Comparison of ENCODE assay signal across 9 mouse cellular contexts in genomic region chr3:58689105-58689504, GRCm38 (mm10). TPM values are rescaled to one million over a fixed set of nuclear protein-coding genes. Genes with fewer than 3 reads are reported as not detected.
DNase-seq lines count a peak whose midpoint lies in the region; ATAC-seq and TF ChIP-seq lines count a peak whose summit lies in the region.
"Had no signal": no experiment of that assay in that cellular context is flagged by ENCODE, and none has a peak within 500 bp of the region (broad histone marks: within the 10 kb centered on the region; RNA-seq: fewer than 3 reads in every experiment).

No protein-coding gene starts in this region.

- TF ChIP-seq EP300 in CH12.LX (IDR thresholded peaks at IDR 0.05; ENCODE audit: low read length): no peak

- H3K36me3 ChIP-seq in intestine, embryonic 14.5 days (ENCODE audit: control insufficient read depth, insufficient read depth, low read length): no peaks in the 10 kb centered on the region
- no peaks in the 10 kb centered on the region for H3K36me3 ChIP-seq in intestine, embryonic 16.5 days (ENCODE audit: control insufficient read depth, insufficient read depth, low read length)
- H3K36me3 ChIP-seq in CH12.LX (replicated peaks in 1 of 2; ENCODE audit: control insufficient read depth in 1 of 2, insufficient read depth in 1 of 2, low read length in 1 of 2): peaks cover 35 to 52% of the 10 kb centered on the region in 2 experiments
- no peaks in the 10 kb centered on the region for H3K36me3 ChIP-seq in liver, embryonic 13.5 days

- no peaks in the 10 kb centered on the region for H3K9me3 ChIP-seq in intestine, embryonic 14.5 days (ENCODE audit: control insufficient read depth, low read length)
- no peaks in the 10 kb centered on the region for H3K9me3 ChIP-seq in intestine, embryonic 16.5 days (ENCODE audit: control insufficient read depth, low read length)
- no peaks in the 10 kb centered on the region for H3K9me3 ChIP-seq in CH12.LX (replicated peaks; ENCODE audit: low read length)
- H3K9me3 ChIP-seq in liver, embryonic 13.5 days (replicated peaks): no peaks in the 10 kb centered on the region

- H3K4me3 ChIP-seq in intestine, embryonic 14.5 days (ENCODE audit: low read depth, low read length): no peak overlapping the region
- H3K4me3 ChIP-seq in intestine, embryonic 16.5 days (ENCODE audit: low read length): no peak overlapping the region
- peak overlapping the region; percentile 75 to 98 (median 85) for H3K4me3 ChIP-seq in CH12.LX (replicated peaks in 1 of 3; ENCODE audit: low read depth in 2 of 3, low read length in 2 of 3, poor library complexity in 1 of 3)
- no peak overlapping the region for H3K4me3 ChIP-seq in liver, embryonic 13.5 days (replicated peaks)

- dilution Hi-C loops in CH12.LX (cut with MboI; ENCODE audit: extremely low pct_ligation_motif_present, extremely low pct_unique_long_range_greater_than_20kb, low sequenced_read_pairs): no loop called here

- no peak overlapping the region for H3K9ac ChIP-seq in intestine, embryonic 14.5 days (ENCODE audit: low read length)
- no peak overlapping the region for H3K9ac ChIP-seq in intestine, embryonic 16.5 days (ENCODE audit: low read depth, low read length)
- peak overlapping the region; percentile 92 for H3K9ac ChIP-seq in CH12.LX (ENCODE audit: insufficient read depth, low read depth)
- no peak overlapping the region for H3K9ac ChIP-seq in liver, embryonic 13.5 days

- no peak for TF ChIP-seq POLR2A in CH12.LX (IDR thresholded peaks at IDR 0.05; ENCODE audit: low read depth, low read length)

- TF ChIP-seq RAD21 in CH12.LX (IDR thresholded peaks at IDR 0.05; ENCODE audit: low read depth, low read length): no peak

- no peak overlapping the region for H3K27ac ChIP-seq in intestine, embryonic 14.5 days (ENCODE audit: low read depth)
- H3K27ac ChIP-seq in intestine, embryonic 16.5 days (ENCODE audit: low read length): no peak overlapping the region
- peak overlapping the region; percentile 60; the same call in 1 of the 2 replicates for H3K27ac ChIP-seq in CH12.LX (ENCODE audit: insufficient read depth, low read depth)
- H3K27ac ChIP-seq in liver, embryonic 13.5 days: no peak overlapping the region

- 76% methylated on average over 7 of the region's 7 CpGs for WGBS in intestine, embryonic 14.5 days
- 77% methylated on average over 7 of the region's 7 CpGs for WGBS in intestine, embryonic 16.5 days
- WGBS in liver, embryonic 13.5 days (ENCODE audit: insufficient replicate concordance): 76% methylated on average over 7 of the region's 7 CpGs

- H3K27me3 ChIP-seq in intestine, embryonic 14.5 days (replicated peaks; ENCODE audit: control insufficient read depth, insufficient read depth, low read length): 0 out of 2 replicates have a peak, but pooled peaks cover 4% of the 10 kb centered on the region
- no peaks in the 10 kb centered on the region for H3K27me3 ChIP-seq in intestine, embryonic 16.5 days (replicated peaks; ENCODE audit: control insufficient read depth, insufficient read depth, low read length)
- H3K27me3 ChIP-seq in CH12.LX (replicated peaks): no peaks in the 10 kb centered on the region
- peaks cover 27% of the 10 kb centered on the region for H3K27me3 ChIP-seq in liver, embryonic 13.5 days

- in situ Hi-C loops in CH12.LX (cut with MboI; ENCODE audit: low pct_ligation_motif_present, low pct_unique_long_range_greater_than_20kb, low sequenced_read_pairs): loop anchor here (25.0 kb wide), 1 partner anchor 277 kb away; the partner anchor contains the start of gene Tsc22d2

- peak; percentile 39 for DNase-seq in intestine, embryonic 14.5 days (ENCODE audit: low spot score)
- DNase-seq in CH12.LX (ENCODE audit: extremely low read depth): no peak
- DNase-seq in MEL-GATA-1-ER (ENCODE audit: extremely low read depth, low read depth): peak; percentile 41
- no peak for DNase-seq in liver, embryonic 13.5 days
- no peak for DNase-seq in urinary bladder, postnatal 36 days (ENCODE audit: low spot score in 2 of 2)
- no peak for DNase-seq in cerebellum, postnatal 4 days (ENCODE audit: low spot score in 2 of 2)
- DNase-seq: lung, postnatal 14 days had no signal

- H3K79me2 ChIP-seq in CH12.LX (replicated peaks; ENCODE audit: control insufficient read depth, extremely low read depth, insufficient read depth, poor library complexity, severe bottlenecking): peaks cover 90% of the 10 kb centered on the region

- H3K4me2 ChIP-seq in intestine, embryonic 14.5 days (ENCODE audit: low read length): no peak overlapping the region
- H3K4me2 ChIP-seq in intestine, embryonic 16.5 days (ENCODE audit: low read depth, low read length): no peak overlapping the region
- H3K4me2 ChIP-seq in CH12.LX (ENCODE audit: insufficient read depth, low read depth, poor library complexity, severe bottlenecking): peak overlapping the region; percentile 51
- peak overlapping the region; percentile 31 for H3K4me2 ChIP-seq in liver, embryonic 13.5 days

- ATAC-seq in intestine, embryonic 14.5 days (replicated peaks; ENCODE audit: low FRiP score, low TSS enrichment, low read depth): no peak
- no peak for ATAC-seq in intestine, embryonic 16.5 days
- ATAC-seq in liver, embryonic 13.5 days (ENCODE audit: low read depth): no peak

- no peak for TF ChIP-seq CTCF in CH12.LX (conservative IDR thresholded peaks at IDR 0.05 in 1 of 2, IDR thresholded peaks at IDR 0.05 in 1 of 2; ENCODE audit: low read depth in 2 of 2, low read length in 2 of 2)

- peaks cover 18% of the 10 kb centered on the region for H3K4me1 ChIP-seq in intestine, embryonic 14.5 days (replicated peaks; ENCODE audit: control insufficient read depth, insufficient read depth, low read length)
- peaks cover 15% of the 10 kb centered on the region for H3K4me1 ChIP-seq in intestine, embryonic 16.5 days (ENCODE audit: control insufficient read depth, insufficient read depth, low read length)
- peaks cover 4 to 30% of the 10 kb centered on the region in 2 experiments; a peak in 3 of 4 replicates for H3K4me1 ChIP-seq in CH12.LX (ENCODE audit: control insufficient read depth in 1 of 2, insufficient read depth in 2 of 2)
- H3K4me1 ChIP-seq in liver, embryonic 13.5 days (replicated peaks): peaks cover 23% of the 10 kb centered on the region

TF ChIP-seq in CH12.LX, 34 proteins besides CTCF, POLR2A, EP300 and RAD21:
- no peak for TF ChIP-seq E2F4 (IDR thresholded peaks at IDR 0.05; ENCODE audit: insufficient replicate concordance, low read depth, low read length)
- no peak for TF ChIP-seq USF2 (conservative IDR thresholded peaks at IDR 0.05; ENCODE audit: low read depth, low read length)
- TF ChIP-seq USF1 (IDR thresholded peaks at IDR 0.05; ENCODE audit: low read depth, low read length): no peak
- TF ChIP-seq RCOR1 (conservative IDR thresholded peaks at IDR 0.05; ENCODE audit: low read depth, low read length): no peak
- no peak for TF ChIP-seq MEF2A (IDR thresholded peaks at IDR 0.05; ENCODE audit: borderline replicate concordance, low read depth, low read length)
- no peak for TF ChIP-seq KAT2A (IDR thresholded peaks at IDR 0.05; ENCODE audit: insufficient replicate concordance, low read length)
- TF ChIP-seq MXI1 (IDR thresholded peaks at IDR 0.05; ENCODE audit: low read depth, low read length): peak; percentile 33; the same call in 1 of the 2 replicates
TF ChIP-seq in CH12.LX: peak in this region for 1.

RNA-seq across cellular contexts. Expression of gene Siah2, which starts 3.1 kb away (rescaled TPM):
- 5.8 and 7.5 TPM in 2 replicates for polyA plus RNA-seq in intestine, embryonic 14.5 days (2014; fragmentation: Nextera tagmentation; extraction: Ambion mirVana)
- 1.9 and 3.9 TPM in 2 replicates for polyA plus RNA-seq in intestine, embryonic 16.5 days (2015; fragmentation: Nextera tagmentation; extraction: Ambion mirVana)
- total RNA-seq in CH12.LX (2012; rRNA removed) (125 and 140 TPM in 2 replicates), CH12.LX (2014; rRNA removed) (119 and 142 TPM in 2 replicates)
- polyA plus RNA-seq in CH12.LX (2012; ENCODE audit: insufficient read length, low read depth): 99.0 and 104 TPM in 2 replicates
- 2.4 and 2.5 TPM in 2 replicates for polyA plus RNA-seq in liver, embryonic 13.5 days (2015; fragmentation: Nextera tagmentation; extraction: Ambion mirVana)

RNA-seq across cellular contexts. Expression of gene Erich6, which starts 52.1 kb away (rescaled TPM):
- 0.11 TPM in 1 of 2 replicates, not detected in the other for polyA plus RNA-seq in intestine, embryonic 14.5 days (2014; fragmentation: Nextera tagmentation; extraction: Ambion mirVana)
- polyA plus RNA-seq in intestine, embryonic 16.5 days (2015; fragmentation: Nextera tagmentation; extraction: Ambion mirVana): not detected in 2 replicates
- total RNA-seq in CH12.LX (2012; rRNA removed): not detected in 2 replicates
- not detected in 2 replicates for total RNA-seq in CH12.LX (2014; rRNA removed)
- polyA plus RNA-seq in CH12.LX (2012; ENCODE audit: insufficient read length, low read depth): 0.11 TPM in 1 of 2 replicates, not detected in the other
- polyA plus RNA-seq in liver, embryonic 13.5 days (2015; fragmentation: Nextera tagmentation; extraction: Ambion mirVana): not detected in 2 replicates
- polyA plus RNA-seq: embryonic facial prominence, embryonic 11.5 days had no signal

Comparison
In these comparisons a context has a peak if more than half of its experiments do, and no peak if none do; other contexts are left out.
1. DNase-seq: peak in intestine, embryonic 14.5 days (single experiment) and MEL-GATA-1-ER (single experiment); none in CH12.LX (single experiment), liver, embryonic 13.5 days (single experiment), urinary bladder, postnatal 36 days (0 of 2) and cerebellum, postnatal 4 days (0 of 2).
2. H3K4me2 ChIP-seq: peak in CH12.LX (single experiment) and liver, embryonic 13.5 days (single experiment); none in intestine, embryonic 14.5 days (single experiment) and intestine, embryonic 16.5 days (single experiment).
3. H3K4me3 ChIP-seq: peak in CH12.LX (3 of 3); none in intestine, embryonic 14.5 days (single experiment), intestine, embryonic 16.5 days (single experiment) and liver, embryonic 13.5 days (single experiment).
4. RNA of gene Siah2, which starts 3.1 kb away (polyA plus RNA-seq): 99.0 to 104 TPM in CH12.LX; 5.8 to 7.5 TPM in intestine, embryonic 14.5 days, 2.4 to 2.5 TPM in liver, embryonic 13.5 days and 1.9 to 3.9 TPM in intestine, embryonic 16.5 days; every median in the first group is over 10 times any median in the second.